Mouse (Mus musculus): ENCODE data around the gene Bckdk.

Gene Bckdk

DNA sequence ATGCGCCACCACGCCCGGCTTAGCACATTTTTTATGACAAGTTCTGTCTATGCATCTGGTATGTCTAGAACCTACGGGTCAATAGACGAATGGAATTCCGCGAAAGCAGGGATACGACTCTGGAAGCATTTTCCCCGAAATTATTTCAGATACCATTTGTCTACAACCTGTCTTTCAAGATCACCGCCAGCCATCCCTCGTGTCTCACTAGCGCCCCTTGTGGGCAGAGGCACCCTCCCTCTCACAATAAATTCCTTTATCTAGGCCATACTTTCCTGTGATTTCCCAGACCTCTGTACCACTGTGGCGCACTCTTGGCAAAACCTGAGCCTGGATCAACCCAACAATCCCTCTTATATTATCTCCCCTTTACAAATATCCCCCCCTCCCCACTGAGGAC is 7.5 kb upstream of the Bckdk start:
- DNase-seq: peak; percentile 77

DNA sequence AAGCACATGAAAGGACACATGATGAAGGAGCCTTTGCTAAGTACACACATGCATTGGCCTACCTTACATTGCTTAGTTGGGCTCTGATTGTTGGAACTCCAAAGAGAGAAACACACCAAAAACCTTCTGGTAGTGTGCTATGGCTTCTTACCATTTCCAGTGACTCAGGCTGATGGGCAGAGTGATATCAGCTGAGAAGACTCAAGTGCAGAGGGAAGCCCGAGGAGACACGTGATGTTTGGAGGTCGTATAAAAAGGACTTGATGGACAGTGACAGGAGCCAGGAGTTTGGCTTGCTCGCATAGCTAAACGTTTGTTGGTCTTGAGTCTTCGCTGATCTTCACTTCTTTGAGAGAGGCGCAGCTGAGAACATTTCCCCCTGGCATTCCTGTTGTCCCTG is 6.3 kb upstream of the Bckdk start:
- no peak for DNase-seq

DNA sequence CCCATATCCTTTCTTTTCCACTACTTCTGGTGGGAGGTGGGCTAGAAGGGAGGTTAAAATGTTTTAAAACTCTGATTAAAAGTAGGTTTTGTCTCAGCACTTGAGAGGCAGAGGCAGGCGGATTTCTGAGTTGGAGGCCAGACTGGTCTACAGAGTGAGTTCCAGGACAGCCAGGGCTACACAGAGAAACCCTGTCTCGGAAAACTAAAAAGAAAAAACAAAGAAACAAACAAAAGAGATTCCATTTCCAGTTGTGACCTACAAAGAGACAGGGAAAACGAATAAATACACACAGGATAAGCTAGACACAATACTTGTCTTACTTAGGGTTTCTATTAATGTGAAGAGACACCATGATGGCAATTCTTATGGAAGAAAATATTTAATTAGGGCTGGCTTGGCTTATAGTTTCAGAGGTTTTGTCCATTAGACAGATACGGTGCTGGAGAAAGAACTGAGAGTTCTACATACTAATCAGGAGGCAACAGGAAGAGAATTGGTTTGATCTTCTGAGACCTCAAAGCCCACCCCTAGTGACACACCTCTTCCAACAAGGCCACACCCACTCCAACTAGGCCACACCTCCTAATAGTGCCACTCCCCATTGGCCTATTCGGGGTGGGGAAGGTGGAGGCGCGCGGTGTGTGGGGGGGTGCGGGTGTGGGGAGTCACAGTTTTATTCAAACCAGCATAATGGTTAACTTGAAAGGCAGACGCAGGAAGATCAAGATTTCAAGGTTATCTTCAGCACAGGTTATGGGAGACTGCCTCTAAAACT is 5.5 kb upstream of the Bckdk start:
- no peak for DNase-seq

DNA sequence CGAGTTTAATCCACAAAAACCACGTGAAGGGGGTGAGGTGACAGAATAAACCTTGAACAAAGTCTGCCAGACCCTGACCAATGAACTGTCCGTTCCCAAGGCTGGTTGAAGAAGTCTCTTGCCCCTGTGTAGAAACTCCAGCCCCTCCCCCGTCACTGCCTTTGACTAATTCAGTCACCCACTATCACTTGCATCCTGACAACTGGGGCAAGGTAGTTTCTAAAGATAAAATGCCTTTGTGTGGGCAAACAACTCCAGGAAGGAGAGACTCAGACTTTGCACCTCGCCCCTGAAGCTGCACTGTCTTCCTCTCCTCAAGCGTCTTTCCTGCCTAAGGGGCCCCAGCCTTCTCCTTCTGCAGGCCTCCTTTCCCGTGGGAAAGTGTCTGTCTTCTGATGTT is 3.9 kb upstream of the Bckdk start:
- DNase-seq: no peak

DNA sequence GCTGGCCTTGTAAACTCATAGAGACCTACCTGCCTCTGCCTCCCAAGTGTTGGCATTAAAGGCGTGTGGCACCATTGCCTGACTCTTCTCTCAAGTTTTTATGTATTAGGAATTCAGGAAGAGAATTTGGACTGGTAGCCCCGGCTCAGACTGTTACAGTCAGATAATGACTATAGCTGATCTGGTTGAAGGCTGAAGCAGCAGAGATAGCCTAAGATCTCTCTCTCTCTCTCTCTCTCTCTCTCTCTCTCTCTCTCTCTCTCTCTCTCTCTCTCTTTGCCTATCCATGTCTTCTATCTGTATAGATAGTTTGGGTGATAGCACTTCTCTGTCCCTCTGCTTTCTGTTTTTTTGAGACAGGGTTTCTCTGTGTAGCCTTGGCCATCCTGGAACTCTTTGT is 2.1 kb upstream of the Bckdk start:
- DNase-seq: no peak

DNA sequence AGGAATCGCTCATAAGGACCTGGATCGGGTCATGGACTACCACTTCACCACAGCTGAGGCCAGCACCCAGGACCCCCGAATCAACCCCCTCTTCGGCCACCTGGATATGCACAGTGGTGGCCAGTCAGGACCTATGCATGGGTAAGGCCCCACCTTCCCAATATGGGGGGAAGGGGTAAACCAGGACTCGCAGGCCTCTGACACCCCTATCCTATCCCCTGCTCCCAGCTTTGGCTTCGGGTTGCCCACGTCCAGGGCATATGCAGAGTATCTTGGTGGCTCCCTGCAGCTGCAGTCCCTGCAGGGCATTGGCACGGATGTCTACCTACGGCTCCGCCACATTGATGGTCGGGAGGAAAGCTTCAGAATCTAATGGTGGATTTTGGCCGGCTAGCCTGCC is 4.1 kb downstream of the Bckdk start:
- peak; percentile 53 for DNase-seq

DNA sequence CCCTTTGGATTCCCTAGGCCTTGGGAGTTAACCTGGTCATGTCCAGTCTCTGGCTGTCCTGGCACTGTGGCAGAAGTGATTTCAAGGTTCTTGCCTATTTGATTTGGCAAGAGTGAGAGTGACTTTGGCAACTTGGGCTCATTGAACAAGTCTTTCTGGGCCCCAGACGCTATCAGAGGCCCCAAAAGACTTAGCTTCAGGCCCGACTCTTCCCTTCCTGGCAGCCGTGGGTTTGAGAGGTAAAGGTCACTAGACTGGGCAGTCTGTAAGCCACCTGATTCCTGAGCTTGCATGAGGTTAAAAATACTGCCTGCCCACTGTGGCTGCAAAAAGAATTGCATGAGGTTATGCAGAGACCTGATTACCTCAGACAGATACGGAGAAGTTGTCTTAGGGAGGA is 4.8 kb downstream of the Bckdk start:
- no peak for DNase-seq

DNA sequence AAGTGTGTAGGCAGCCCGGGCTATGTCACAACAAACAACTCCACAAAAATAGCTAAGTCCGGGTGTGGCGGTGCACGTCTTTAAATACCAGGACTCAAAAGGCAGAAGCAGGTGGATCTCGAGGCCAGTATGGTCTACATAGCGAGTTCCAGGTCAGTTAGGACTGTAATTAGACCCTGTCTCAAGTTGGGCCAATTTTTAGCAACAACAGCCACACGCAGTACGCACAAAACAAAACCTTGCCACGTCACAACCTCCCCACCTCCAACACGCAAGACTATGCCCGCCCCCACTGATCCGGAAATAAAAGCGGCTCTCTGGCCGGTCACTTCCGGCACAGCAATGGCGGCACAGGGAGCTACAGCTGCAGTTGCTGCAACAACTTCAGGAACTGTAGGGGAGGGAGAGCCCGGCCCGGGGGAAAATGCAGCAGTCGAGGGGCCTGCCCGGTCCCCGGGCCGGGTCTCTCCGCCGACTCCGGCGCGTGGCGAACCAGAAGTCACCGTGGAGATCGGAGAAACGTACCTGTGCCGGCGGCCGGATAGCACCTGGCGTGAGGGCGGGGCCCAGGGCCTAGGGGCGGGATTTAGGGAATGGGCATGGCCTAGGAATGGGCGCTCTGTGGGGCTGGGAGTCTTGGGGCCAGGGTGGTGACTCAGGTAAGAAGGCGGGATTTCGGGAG is 8.4 kb downstream of the Bckdk start, which contains the start of gene Kat8:
Gene Kat8, plus strand, starts transcription at position 327 of the 682 bp plus-strand sequence.
- peak; percentile 90 for DNase-seq

DNA sequence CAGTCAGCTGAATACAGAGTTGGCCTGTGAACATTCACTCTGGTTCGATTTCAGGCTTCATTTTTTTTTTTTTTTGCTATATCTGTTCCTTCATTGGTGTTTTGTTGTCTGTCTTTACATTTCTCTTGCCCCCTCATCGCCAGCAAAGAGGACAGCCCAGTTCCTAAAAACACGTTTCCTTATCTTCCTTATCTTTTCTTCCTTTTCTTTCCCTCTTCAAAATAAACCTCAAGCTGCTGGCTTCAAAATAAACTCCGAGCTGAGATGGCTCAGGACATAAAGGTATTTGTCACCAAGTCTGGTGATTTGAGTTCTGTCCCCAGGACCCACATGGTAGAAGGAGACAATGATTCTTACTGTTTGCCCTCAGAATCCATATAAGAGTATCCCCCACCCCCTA is 9.1 kb downstream of the Bckdk start:
- DNase-seq: no peak

DNA sequence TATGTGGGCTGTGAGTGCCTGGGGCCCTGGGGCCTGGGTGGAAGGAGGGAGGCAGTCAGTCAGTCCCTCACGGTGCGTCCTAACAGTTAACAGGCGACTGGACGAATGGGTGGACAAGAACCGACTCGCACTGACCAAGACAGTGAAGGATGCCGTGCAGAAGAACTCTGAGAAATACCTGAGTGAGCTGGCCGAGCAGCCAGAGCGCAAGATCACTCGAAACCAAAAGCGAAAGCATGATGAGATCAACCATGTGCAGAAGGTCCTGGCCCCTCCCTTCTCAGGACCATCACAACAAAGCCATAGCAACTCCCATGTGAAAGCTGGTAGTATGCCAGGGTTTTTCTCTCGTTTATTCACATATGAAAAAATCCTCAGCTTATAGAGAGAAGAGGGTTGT is 11.4 kb downstream of the Bckdk start:
- DNase-seq: peak; percentile 17

DNA sequence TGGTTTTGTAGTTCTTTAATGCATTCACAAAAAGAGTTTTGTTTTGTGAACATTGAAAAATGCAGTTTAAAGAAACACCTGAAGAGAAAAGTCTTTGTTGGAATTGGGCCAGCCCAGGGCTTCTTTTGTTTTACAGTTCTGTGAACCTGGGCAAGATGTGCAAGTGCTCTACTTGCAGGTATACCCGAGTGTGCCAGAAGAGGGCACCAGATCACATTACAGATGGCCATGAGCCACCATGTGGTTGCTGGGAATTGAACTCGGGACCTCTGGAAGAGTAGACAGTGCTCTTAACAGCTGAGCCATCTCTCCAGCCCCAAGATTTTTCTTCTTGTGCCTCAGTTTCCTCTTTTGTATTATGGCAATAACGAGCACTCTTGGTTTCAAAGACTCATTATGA is 14.3 kb downstream of the Bckdk start:
- DNase-seq: peak; percentile 41

DNA sequence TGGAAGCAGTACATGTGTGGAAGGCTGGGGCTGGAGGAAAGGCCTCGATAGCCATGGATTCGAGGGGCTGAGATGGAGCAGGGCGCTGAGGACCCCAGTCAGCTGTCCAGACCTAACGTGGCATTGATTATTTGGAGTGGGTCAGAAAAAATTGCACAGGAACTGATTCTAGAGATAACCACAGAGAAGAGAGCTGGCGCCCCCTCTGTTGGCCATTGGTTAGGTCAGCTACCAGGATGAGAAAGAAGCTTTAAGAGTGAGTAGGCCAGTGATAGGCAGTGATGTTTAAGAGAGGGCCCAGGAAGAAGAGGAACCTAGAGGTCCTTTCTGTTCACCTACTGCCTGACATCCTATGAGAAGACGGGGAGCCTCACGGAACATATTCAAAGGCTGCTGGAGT is 15.4 kb downstream of the Bckdk start:
- DNase-seq: no peak

DNA sequence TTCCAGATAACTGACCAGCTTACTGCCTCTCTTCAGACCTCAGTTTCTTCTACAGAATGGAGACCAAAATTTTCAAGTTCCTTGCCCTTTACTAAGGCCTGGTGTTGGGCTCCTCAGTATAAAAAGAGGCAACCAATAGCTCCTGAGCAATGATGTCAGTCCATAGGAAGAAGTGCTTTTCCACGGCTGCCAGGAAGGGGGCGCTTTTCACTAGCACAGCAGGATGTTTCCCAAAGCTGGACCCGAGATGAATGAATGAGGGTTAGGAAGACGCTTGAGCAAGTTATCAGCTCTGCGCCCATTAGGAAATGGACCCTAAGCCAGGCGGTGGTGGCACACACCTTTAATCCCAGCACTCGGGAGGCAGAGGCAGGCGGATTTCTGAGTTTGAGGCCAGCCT is 17.6 kb downstream of the Bckdk start:
- DNase-seq: no peak

DNA sequence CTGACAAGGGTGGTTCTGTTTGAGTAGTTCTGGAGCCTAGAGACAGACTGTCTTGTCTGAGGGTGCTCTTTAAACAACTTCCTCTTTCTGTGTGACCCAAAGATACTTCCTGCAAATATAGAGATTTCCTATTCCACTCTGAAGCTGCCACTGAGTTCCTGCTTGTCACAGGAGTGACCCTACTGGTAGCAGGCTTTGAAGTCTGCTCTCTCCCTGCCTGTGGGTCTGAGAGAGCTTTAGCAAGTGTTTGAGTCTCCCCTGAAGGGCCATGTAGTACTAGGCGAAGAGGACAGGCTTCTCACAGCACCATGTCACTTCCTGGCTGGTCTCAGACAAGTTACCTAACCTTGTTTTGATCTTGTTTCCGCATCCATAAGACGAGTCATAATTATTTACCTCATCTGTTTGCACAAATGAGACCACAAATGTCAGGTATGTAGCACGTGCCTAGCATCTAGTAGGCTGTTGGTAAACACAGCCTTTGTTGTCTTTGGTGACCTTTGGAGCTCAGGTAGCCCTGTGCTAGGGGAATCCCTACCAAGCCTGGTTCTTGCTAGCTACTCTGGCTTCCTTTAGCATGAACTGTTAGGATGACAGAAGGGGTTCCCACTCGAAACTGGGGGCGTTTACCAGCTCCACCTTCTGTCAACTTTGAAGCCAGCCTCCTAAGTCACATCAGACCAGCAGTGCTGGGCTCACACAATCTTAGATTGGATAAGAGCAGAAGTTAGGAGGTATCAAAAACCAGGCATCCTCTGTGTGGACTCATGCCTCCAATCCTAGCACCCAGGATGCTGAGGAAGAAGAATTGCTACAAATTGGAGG is 18.8 kb downstream of the Bckdk start:
- DNase-seq: no peak

DNA sequence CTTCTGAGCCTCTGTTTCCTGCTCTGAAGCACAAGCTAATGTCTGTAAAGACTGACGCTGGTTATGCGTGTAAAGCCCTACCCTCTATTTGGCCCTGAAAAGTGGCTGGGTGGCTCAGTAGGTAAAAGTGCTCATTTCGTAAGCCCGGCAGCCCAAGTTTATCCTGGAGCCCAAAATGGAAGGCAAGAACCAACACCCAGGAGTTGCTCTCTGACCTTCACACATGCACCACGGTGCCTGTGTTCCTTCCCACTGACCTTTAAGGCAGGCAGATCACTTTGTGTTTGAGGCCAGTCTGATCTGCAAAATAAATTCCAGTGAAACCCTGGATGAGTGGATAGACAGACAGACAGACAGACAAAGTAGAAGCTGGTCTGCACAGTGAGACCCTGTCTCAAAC is 19.8 kb downstream of the Bckdk start:
- DNase-seq: no peak

DNA sequence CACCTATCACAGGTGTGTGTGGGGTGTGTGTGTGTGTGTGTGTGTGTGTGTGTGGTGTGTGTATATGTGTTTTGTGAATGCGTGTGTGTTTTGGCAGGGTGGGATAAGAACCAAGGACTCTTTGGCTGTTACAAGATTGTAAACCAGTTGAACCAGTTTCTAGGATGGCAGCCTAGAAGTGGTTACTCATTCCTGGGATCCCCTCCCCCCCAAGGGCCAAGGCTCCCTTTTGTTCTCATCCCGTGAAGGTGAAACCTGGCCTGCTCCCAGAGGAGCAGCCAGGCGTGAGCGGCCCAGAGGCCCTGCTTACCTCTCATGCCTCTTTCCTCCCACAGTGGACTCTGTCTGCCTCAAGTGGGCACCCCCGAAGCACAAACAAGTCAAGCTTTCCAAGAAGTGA is 21.4 kb downstream of the Bckdk start:
- no peak for DNase-seq

DNA sequence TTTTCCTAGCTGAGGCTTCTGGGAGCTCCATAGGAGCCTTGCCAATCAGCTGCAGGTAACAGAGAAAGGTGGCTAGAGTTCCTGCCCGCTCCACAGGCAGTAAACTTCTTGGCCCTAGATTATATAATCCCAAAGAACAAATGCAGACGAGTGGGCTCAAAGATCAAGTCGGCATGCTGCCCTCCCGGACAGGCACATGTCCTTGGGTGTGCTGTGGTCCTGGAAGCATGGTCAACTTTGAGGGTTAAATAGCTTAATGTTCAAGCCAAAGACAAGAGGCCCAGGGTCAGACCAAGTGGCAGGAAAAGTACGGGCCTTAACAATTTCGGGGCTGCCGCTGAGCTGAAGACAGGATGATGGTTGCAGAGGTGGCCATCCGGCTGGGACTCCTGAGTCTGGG is 22.2 kb downstream of the Bckdk start:
- no peak for DNase-seq

DNA sequence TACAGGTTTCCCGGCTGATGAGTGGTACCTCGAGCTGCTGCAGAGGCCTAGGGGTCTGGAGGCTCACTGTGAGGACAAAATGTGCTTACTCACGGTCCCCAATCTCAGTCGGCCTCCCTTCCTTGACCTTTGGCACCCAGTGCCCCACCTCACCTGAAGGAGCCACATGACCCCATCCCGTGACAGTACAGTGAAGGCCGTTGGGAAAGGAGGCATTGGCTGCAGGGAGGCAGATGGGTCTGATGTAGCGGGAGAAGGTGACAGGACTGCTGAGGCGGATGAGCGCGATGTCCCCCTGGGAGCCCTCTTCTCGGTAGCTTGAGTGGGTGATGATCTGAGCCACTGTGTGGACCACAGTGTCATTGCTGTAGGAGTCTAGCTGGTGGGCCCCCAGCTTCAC is 23.0 kb downstream of the Bckdk start:
- no peak for DNase-seq

DNA sequence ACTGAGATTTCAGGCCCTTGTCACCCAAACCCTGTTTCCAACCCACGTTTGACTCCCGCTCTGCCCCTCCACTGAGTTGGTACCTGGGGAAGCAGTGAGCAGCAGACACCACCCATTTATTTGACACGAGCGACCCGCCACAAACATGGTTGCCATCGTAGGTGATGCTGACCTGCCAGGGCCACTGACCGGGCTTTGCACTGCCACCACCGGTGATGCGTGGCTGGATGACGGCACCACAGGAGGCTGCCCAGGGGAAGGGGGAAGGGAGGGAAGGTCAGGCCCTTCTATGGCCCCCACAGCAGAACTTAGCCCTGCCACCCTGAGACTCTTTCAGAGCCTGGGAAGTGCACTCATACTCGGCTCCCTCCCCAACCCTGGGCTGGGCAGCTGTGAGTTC is 23.8 kb downstream of the Bckdk start:
- peak; percentile 23 for DNase-seq

DNA sequence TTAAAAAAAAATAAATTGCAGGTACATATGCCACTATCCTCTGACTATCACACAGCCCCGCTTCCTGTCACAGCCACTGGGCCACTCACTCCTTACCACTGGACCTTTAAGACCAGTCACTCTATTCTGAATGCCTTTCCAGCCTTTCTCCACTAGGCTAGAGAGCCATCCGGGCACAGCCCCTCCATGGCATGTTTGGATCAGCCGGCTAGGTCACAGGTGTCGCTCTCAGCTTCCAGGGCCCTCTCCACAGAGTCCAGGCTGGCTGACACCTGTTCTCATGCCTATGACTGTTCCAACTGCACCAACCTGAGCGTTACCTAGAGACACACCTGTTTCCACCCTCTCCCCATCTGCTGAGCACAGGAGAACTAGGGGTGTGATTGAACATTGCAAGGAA is 24.7 kb downstream of the Bckdk start:
- DNase-seq: peak; percentile 48

DNA sequence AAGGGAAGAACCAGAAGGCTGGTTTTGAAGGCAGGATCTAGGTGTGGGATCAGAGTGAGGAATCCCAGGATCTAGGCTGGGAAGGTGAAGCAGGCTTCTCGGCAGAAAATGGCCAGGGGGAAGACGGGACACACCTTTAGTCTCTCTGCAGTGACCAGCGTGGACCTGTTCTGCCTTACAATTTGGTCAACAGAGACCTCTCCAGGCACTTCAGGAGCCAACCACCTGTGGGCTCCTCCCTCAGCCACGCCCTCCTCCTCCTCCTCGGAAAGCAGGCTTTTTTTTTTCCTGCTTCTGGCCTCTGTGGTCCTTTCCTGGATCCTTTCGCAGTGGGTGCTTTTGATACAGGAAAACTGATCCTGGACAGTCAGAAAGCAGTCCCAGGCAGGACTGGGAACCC is 26.0 kb downstream of the Bckdk start, which contains the start of gene Prss8:
Gene Prss8, minus strand, starts transcription at position 182 of the 400 bp plus-strand sequence.
- DNase-seq: peak; percentile 17

DNA sequence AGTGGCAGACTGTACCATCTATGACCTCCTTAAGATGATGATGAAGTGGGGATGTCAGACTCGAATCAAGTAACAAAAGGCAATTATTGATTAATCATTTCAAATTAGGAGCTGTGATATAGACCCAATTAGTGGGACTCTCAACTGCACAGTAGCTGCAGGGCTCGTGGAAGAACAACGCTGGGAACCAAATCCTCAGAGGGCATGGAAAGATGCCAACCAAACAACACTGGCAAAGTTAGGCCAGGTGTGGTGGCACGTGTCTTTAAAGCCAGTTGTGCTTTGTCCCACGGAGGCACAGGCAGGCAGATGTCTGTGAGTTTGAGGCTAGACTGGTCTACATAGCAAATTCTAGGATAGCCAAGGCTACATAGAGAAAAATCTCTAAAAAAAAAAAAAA is 26.8 kb downstream of the Bckdk start:
- peak; percentile 4 for DNase-seq

DNA sequence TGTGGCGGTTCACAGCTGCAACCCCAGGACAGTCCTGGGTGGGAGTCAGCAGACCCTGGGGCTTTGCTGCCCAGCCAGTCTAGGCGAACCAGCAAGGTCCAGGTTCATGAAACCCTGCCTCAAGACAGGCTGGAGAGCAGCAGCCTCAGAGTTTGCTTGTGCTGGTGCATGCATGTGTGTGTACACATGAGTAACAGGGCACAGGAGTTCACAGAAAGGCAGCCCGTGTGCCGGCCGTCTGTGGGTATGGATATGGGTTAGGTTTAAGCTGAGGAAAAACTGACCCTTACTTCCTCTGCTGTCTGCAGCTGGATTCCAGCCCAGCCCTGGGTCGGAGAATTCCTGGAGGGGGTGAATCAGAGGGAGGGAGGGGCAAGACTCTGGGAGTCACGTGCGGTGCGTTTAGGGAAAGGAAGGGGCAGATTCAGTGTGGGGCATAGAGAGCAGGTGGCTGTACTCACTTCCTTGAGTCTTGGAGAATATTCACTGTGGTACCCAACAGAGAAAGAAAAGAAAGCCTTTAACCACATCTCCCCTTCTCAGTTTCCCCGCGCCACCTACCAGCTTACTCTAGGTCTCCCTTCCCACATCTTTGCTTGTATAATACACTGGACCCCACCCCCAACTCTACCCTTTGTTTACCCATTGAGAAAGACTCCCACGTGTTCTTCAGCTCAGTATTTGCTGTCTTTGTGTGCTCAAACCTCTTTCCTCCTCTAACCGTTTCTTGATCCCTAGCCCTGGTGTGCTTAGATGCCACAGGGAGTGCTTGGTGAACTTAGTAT is 27.7 kb downstream of the Bckdk start:
- peak; percentile 10 for DNase-seq
